Mouse (Mus musculus) midbrain, embryonic 16.5 days (tissue): Measurements from ENCODE around the gene Yaf2. TPM values are rescaled to one million over a fixed set of nuclear protein-coding genes. Genes with fewer than 3 reads are reported as not detected.

Experiments
- ATAC-seq: fragments of 200-750 bp; cut with Nextera tagmentation; 2 replicates; pipeline ENCODE4 v1.8.0; 2017; ENCODE audit warnings: moderate TSS enrichment
- H3K27ac ChIP-seq: fragments of 300-500 bp; sonication (generic); 2 replicates; pipeline ENCODE4 v1.5.1; 2014; ENCODE audit warnings: mild to moderate bottlenecking, low read length, mixed read lengths
- H3K27me3 ChIP-seq: fragments of 300-500 bp; sonication (generic); 2 replicates; pipeline ENCODE4 v1.6.1; 2014; ENCODE audit warnings: low read depth, low read length, mixed read lengths; ENCODE audit not compliant: control insufficient read depth, insufficient read depth
- H3K36me3 ChIP-seq: fragments of 300-500 bp; sonication (generic); 2 replicates; pipeline ENCODE4 v1.6.1; 2014; ENCODE audit warnings: mild to moderate bottlenecking, low read length, moderate library complexity, mixed read lengths; ENCODE audit not compliant: control insufficient read depth, insufficient read depth
- H3K4me1 ChIP-seq: fragments of 300-500 bp; sonication (generic); 2 replicates; pipeline ENCODE4 v1.6.1; 2014; ENCODE audit warnings: mild to moderate bottlenecking, low read length, mixed read lengths; ENCODE audit not compliant: control insufficient read depth, insufficient read depth
- H3K4me2 ChIP-seq: fragments of 300-500 bp; sonication (generic); 2 replicates; pipeline ENCODE4 v1.6.1; 2014; ENCODE audit warnings: mild to moderate bottlenecking, low read length, mixed read lengths
- H3K4me3 ChIP-seq: fragments of 300-500 bp; sonication (generic); 2 replicates; pipeline ENCODE4 v1.5.1; 2014; ENCODE audit warnings: low read depth, mild to moderate bottlenecking, low read length, moderate library complexity, mixed read lengths
- H3K9ac ChIP-seq: fragments of 300-500 bp; sonication (generic); 2 replicates; pipeline ENCODE4 v1.6.1; 2014; ENCODE audit warnings: low read depth, low read length, mixed read lengths
- H3K9me3 ChIP-seq: fragments of 300-500 bp; sonication (generic); replicated peaks from 2 replicates; pipeline ENCODE4 v1.6.1; 2014; ENCODE audit warnings: mild to moderate bottlenecking, low read length, mixed read lengths; ENCODE audit not compliant: control insufficient read depth, poor library complexity, severe bottlenecking
- WGBS: fragments of 180-500 bp; shearing (Covaris S2); extraction: QIAGEN DNeasy Blood & Tissue Kit; methylation state at CpG from one replicate; pipeline ENCODE4 v1.1.7; 2014; 5-methylcytosine and 5-hydroxymethylcytosine counted together
- polyA plus RNA-seq: library from polyadenylated mRNA; unstranded; fragments of >200 nt; fragmentation: Nextera tagmentation; extraction: Ambion mirVana; gene quantifications from 2 replicates; pipeline ENCODE4 v1.2.1, GENCODE M21; 2015

The Yaf2 gene
- polyA plus RNA-seq, 1 experiment from 2014 or later, result 128 TPM

- H3K9me3 ChIP-seq, result no peaks in the 10 kb centered on the region
- H3K4me2 ChIP-seq, result no peak overlapping the region
- no peak overlapping the region for H3K27ac ChIP-seq
- H3K4me1 ChIP-seq, result peaks cover 4% of the 10 kb centered on the region; the same call in 1 of the 2 replicates
- WGBS, result 50% methylated on average over 2 of the region's 2 CpGs
- no peaks in the 10 kb centered on the region for H3K36me3 ChIP-seq
- no peak overlapping the region for H3K4me3 ChIP-seq
- no peaks in the 10 kb centered on the region for H3K27me3 ChIP-seq
- ATAC-seq, result no peak
- H3K9ac ChIP-seq, result no peak overlapping the region
These were observed 71.0 kb downstream of the Yaf2 start for GRCm38 (mm10) chr15:93265728-93266127.

DNA sequence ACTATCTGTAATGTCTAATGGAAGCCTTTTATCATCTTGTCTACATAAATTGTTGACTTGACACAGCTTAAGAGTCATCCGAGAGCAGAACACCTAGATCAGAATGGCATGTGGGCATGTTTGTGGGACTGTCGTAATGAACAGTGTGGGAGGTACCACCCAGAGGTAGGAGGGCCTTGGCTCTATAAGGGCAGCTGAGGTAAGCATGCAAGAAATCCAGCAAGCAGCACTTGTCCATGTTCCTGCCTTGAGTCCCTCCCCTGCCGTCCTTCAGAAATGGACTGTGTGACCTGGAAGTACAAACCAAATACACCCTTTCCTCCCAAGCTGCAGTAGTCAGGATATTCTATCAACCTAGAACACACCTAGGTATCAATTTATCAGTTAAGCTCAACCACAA, 71.5 kb downstream of the Yaf2 start:
- Histone ChIP-seq H3K4me3 (no peak overlapping the region), H3K36me3 (no peaks in the 10 kb centered on the region), H3K27me3 (no peaks in the 10 kb centered on the region), H3K4me1 (peaks cover 4% of the 10 kb centered on the region; the same call in 1 of the 2 replicates), H3K4me2 (no peak overlapping the region), H3K27ac (no peak overlapping the region), H3K9me3 (no peaks in the 10 kb centered on the region), H3K9ac (no peak overlapping the region)
- WGBS, result 86% methylated on average over 3 of the region's 3 CpGs
- ATAC-seq, result no peak

DNA sequence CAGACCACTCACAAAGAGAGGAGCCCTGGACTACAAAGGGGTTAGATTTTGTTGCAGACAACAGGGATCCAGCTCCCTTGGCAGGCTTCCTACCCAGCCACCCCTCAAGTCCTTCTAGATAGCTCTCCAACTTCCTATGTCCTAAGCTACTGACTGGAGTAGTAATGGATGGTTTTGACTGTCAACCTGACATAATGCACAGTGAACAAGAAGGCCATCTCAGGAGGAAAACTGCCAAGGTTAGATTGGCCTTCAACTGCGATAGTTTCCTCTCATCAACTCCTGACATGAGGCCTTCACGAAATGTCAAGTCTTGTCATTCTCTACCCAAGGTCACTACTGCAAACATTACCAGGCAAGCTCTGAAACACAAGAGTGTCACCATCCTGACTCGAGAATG, 72.5 kb downstream of the Yaf2 start:
- Histone ChIP-seq H3K27ac (no peak overlapping the region), H3K27me3 (no peaks in the 10 kb centered on the region), H3K9ac (no peak overlapping the region), H3K9me3 (no peaks in the 10 kb centered on the region), H3K4me1 (peaks cover 4% of the 10 kb centered on the region; the same call in 1 of the 2 replicates), H3K4me2 (no peak overlapping the region), H3K36me3 (no peaks in the 10 kb centered on the region), H3K4me3 (no peak overlapping the region)
- WGBS, result 91% methylated on average over 3 of the region's 3 CpGs
- ATAC-seq, result no peak

DNA sequence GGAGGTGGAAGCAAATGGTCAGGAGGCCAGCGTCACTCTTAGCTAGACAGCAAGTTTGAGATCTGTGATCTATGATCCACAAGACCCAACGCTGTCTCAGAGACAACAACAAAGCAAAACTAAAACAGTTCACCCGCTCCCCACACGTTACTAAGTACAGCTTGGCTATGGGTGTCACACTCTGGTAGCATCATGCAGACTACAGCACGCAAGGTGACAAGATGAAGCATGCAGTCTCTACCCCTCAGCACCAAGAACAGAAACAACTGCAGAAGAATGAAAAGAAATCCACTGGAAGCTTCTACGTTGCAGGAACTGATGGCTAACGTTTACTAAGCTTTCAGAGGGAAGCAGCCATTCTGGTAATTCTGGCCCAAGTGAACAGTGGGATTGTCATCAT, 73.2 kb downstream of the Yaf2 start:
- no peaks in the 10 kb centered on the region for H3K27me3 ChIP-seq
- peaks cover 3% of the 10 kb centered on the region; the same call in 1 of the 2 replicates for H3K36me3 ChIP-seq
- no peak overlapping the region for H3K4me2 ChIP-seq
- WGBS, result 84% methylated on average over 7 of the region's 7 CpGs
- no peaks in the 10 kb centered on the region for H3K9me3 ChIP-seq
- no peak overlapping the region for H3K27ac ChIP-seq
- H3K4me3 ChIP-seq, result no peak overlapping the region
- H3K4me1 ChIP-seq, result peaks cover 4% of the 10 kb centered on the region; the same call in 1 of the 2 replicates
- no peak overlapping the region for H3K9ac ChIP-seq
- ATAC-seq, result no peak

DNA sequence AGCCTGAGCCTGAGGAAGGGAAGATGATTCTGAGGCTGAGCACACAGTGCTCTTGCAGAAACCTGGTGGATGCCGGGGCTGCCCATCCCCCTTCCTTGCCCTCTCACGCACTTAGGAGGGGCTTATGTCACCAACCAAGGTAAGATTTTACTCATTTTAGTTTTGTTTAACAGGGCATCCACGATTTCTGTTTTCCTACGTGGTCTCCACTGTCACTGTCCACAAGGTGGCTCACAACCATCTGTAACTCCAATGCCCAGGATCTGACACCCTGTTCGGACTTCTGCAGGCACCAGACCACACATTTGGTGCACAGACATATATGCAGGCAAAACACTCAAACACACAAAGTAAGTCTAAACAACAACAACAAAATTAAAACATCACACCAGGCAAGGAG, 73.9 kb downstream of the Yaf2 start:
- H3K9ac ChIP-seq, result no peak overlapping the region
- peaks cover 4% of the 10 kb centered on the region; the same call in 1 of the 2 replicates for H3K4me1 ChIP-seq
- H3K36me3 ChIP-seq, result peaks cover 7% of the 10 kb centered on the region; the same call in 1 of the 2 replicates
- no peak overlapping the region for H3K27ac ChIP-seq
- H3K9me3 ChIP-seq, result no peaks in the 10 kb centered on the region
- H3K27me3 ChIP-seq, result no peaks in the 10 kb centered on the region
- 58% methylated on average over 5 of the region's 5 CpGs for WGBS
- H3K4me2 ChIP-seq, result no peak overlapping the region
- no peak overlapping the region for H3K4me3 ChIP-seq
- ATAC-seq, result no peak

- Histone ChIP-seq H3K4me2 (no peak overlapping the region), H3K27ac (no peak overlapping the region), H3K9ac (no peak overlapping the region), H3K36me3 (peaks cover 7% of the 10 kb centered on the region; the same call in 1 of the 2 replicates), H3K4me1 (peaks cover 4% of the 10 kb centered on the region; the same call in 1 of the 2 replicates), H3K27me3 (no peaks in the 10 kb centered on the region), H3K9me3 (no peaks in the 10 kb centered on the region), H3K4me3 (no peak overlapping the region)
- 89% methylated on average over 5 of the region's 5 CpGs for WGBS
- no peak for ATAC-seq
These were observed 74.5 kb downstream of the Yaf2 start for GRCm38 (mm10) chr15:93262274-93262673.

DNA sequence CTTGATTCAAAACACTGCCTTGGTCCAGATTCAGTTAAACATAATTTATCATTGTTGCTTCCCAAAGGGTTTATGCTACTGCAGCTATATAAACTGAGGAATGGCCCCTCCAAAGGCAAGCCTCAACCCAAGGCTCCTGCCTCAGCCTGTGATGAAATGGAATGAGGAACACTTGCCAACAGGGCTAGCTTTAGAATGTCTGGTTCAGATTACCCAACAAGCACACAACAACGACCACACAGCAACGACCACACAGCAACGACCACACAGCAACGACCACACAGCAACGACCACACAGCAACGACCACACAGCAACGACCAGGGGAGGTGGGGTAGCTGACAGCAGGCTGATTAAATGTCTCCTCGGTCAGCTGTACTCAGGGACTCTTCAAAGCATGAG, 76.8 kb downstream of the Yaf2 start:
- Histone ChIP-seq H3K9me3 (no peaks in the 10 kb centered on the region), H3K36me3 (peaks cover 11% of the 10 kb centered on the region), H3K9ac (no peak overlapping the region), H3K4me1 (no peaks in the 10 kb centered on the region), H3K4me2 (no peak overlapping the region), H3K27ac (no peak overlapping the region), H3K4me3 (no peak overlapping the region), H3K27me3 (no peaks in the 10 kb centered on the region)
- 71% methylated on average over 8 of the region's 8 CpGs for WGBS
- ATAC-seq, result no peak

DNA sequence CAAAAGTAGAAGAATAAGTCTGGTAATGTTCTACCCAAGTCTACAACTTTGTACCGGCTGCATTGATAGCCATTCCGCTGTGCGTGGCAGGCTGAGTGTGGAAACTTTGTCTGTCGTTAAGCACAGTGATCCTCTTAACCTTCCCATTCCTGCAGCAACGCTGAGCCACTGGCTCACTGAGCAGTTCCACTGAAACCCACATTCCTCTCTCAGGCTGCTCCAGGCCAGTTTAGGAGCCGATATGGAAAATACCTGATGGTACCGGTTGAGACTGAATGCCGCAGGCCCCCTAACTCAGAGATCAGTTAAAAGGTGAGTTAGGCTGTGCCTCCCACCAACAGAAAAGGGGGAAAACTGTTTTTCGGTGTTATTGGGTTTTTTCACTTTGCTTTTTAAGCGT, 81.4 kb downstream of the Yaf2 start:
- Histone ChIP-seq H3K27me3 (no peaks in the 10 kb centered on the region), H3K4me2 (no peak overlapping the region), H3K36me3 (peaks cover 11% of the 10 kb centered on the region), H3K27ac (no peak overlapping the region), H3K9me3 (no peaks in the 10 kb centered on the region), H3K9ac (no peak overlapping the region), H3K4me1 (no peaks in the 10 kb centered on the region), H3K4me3 (no peak overlapping the region)
- no peak for ATAC-seq
- 86% methylated on average over 10 of the region's 10 CpGs for WGBS

DNA sequence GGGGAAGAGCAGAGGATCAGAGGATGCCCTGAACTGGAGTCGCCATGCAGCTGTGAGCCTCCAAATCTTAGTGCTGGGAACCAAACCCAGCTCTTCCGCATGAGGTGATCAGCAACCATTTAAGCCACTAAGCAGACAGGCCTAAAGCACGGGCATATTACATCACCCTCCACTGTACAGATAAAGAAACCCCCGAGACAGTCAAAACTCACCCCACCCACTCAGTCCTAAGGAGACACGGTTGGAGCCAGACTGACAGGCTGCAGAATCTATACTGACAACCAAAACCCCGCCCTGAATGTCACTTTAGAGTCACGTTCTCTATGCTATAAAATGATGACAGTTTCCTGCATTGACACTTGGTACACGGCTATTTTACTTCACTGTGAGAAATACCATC, 83.6 kb downstream of the Yaf2 start:
- no peak overlapping the region for H3K9ac ChIP-seq
- H3K27me3 ChIP-seq, result no peaks in the 10 kb centered on the region
- H3K36me3 ChIP-seq, result peaks cover 5% of the 10 kb centered on the region
- ATAC-seq, result no peak
- no peak overlapping the region for H3K27ac ChIP-seq
- WGBS, result 81% methylated on average over 8 of the region's 8 CpGs
- H3K4me2 ChIP-seq, result no peak overlapping the region
- H3K4me3 ChIP-seq, result no peak overlapping the region
- H3K9me3 ChIP-seq, result no peaks in the 10 kb centered on the region
- H3K4me1 ChIP-seq, result no peaks in the 10 kb centered on the region
